Mouse (Mus musculus): ENCODE results near the gene Pdxk. TPM values are rescaled to one million over a fixed set of nuclear protein-coding genes. Genes with fewer than 3 reads are reported as not detected.

Gene Pdxk
- polyA plus RNA-seq, 1 experiment: 4.1 TPM

DNA sequence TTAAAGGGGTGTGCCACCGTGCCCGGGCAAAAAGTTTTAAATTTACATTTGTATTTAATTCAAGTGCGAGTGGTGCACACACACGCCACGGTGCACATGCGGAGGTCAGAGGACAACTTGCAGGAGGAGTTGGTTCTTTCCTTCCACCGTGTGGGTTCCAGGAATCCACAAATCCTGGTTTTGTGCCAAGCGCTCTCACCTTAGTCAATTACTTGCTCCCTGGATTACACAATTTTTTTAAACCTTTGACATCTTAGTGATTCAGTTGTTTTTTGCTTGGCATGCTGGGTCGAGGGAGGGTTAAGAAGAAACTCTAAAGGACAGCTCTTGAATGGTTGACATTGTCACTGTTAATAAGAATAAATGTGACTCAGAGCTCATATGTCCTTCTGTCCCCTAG lies 1.9 kb upstream of the Pdxk start:
- Histone ChIP-seq H3K27me3 (ENCODE audit: control insufficient read depth, insufficient read depth, low read length) (no peaks in the 10 kb centered on the region), H3K36me3 (ENCODE audit: control insufficient read depth, insufficient read depth, low read length) (no peaks in the 10 kb centered on the region), H3K4me3 (ENCODE audit: control insufficient read depth, low read depth, low read length) (no peak overlapping the region), H3K27ac (ENCODE audit: control insufficient read depth, insufficient read depth, low read depth, low read length) (no peak overlapping the region), H3K4me1 (ENCODE audit: control insufficient read depth, insufficient read depth, low read length) (peaks cover 33% of the 10 kb centered on the region)
- TF ChIP-seq CTCF (IDR thresholded peaks at IDR 0.05; ENCODE audit: control insufficient read depth, insufficient read depth, insufficient replicate concordance, low read depth, low read length) (no peak), POLR2A (IDR thresholded peaks at IDR 0.05; ENCODE audit: control insufficient read depth, low read depth, low read length) (no peak)

DNA sequence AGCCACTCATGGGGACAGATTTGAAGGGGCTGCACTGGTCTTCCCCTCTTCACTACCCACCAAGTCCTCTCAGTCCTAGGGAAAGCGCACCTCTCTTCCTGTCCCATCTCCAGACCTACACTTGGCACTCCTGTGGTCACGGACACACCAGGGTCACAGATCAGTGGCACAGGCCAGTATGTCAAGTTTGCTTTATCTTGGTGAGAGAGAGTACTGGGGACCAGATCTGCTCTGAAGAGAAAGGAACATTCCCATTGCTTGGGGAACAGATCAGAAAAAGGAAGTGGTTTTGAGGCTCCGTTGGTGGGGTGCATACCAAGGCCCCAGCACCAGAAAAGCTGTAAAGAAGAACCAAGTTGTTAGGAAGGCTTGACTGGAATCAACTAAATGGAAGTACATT lies 697 bp upstream of the Pdxk start:
- Histone ChIP-seq H3K27ac (ENCODE audit: control insufficient read depth, insufficient read depth, low read depth, low read length) (peak overlapping the region; percentile 39), H3K36me3 (ENCODE audit: control insufficient read depth, insufficient read depth, low read length) (no peaks in the 10 kb centered on the region), H3K4me3 (ENCODE audit: control insufficient read depth, low read depth, low read length) (no peak overlapping the region), H3K4me1 (ENCODE audit: control insufficient read depth, insufficient read depth, low read length) (peaks cover 25% of the 10 kb centered on the region), H3K27me3 (ENCODE audit: control insufficient read depth, insufficient read depth, low read length) (no peaks in the 10 kb centered on the region)
- TF ChIP-seq POLR2A (IDR thresholded peaks at IDR 0.05; ENCODE audit: control insufficient read depth, low read depth, low read length): no peak
- TF ChIP-seq CTCF (IDR thresholded peaks at IDR 0.05; ENCODE audit: control insufficient read depth, insufficient read depth, insufficient replicate concordance, low read depth, low read length): no peak

DNA sequence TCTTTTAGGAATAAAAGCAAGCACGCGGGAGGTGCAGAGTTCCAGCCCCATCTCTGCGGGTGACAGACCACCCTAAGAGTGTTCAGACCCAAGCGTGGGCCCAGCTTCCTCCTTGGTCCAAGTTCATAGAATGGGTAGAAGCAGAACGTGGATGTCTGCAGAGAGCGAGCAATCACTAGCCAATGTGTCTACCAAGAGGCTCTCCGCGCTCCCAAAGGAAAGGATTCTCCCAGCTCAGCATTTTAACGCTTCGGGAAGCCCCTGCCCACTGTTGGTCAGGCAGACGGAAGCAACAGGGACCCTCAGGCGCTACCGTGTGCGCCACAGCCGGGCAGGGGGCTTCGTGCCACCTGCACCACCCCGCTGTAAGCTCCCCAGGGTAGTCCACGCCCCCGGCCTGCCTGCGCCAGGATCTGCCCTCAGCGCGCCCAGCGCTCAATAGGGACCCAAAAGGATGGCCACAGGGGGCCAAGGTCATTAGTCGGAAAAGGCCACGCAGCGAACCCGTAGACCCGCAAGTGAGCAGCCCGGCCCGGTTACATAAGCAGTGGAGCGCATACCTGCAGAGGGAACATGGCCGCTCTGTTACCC lies 479 bp downstream of the Pdxk start:
- Histone ChIP-seq H3K4me3 (ENCODE audit: control insufficient read depth, low read depth, low read length) (peak overlapping the region; percentile 85), H3K4me1 (ENCODE audit: control insufficient read depth, insufficient read depth, low read length) (peaks cover 18% of the 10 kb centered on the region), H3K36me3 (ENCODE audit: control insufficient read depth, insufficient read depth, low read length) (no peaks in the 10 kb centered on the region), H3K27ac (ENCODE audit: control insufficient read depth, insufficient read depth, low read depth, low read length) (peak overlapping the region; percentile 45), H3K27me3 (ENCODE audit: control insufficient read depth, insufficient read depth, low read length) (no peaks in the 10 kb centered on the region)
- TF ChIP-seq POLR2A (IDR thresholded peaks at IDR 0.05; ENCODE audit: control insufficient read depth, low read depth, low read length): no peak
- TF ChIP-seq CTCF (IDR thresholded peaks at IDR 0.05; ENCODE audit: control insufficient read depth, insufficient read depth, insufficient replicate concordance, low read depth, low read length): no peak

DNA sequence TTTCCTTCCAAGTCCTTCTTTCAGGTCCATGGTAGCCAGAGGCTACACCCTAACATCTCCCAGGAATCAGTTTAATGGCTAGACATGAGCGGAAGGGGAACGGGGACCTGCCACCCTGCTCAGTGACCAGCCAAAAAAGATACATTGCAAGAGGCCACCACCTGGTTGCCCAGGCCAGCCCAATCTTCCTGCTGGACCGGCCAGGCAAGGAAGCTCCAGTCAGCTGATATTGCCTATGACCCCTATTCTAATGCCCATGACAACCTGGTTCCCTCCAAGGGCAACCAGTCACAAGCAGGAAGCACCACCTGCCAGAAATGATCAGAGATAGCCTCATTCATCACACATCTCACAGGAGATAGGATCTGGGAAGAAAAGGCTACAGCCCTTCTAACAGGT lies 1.0 kb downstream of the Pdxk start:
- TF ChIP-seq POLR2A (IDR thresholded peaks at IDR 0.05; ENCODE audit: control insufficient read depth, low read depth, low read length) (no peak), CTCF (IDR thresholded peaks at IDR 0.05; ENCODE audit: control insufficient read depth, insufficient read depth, insufficient replicate concordance, low read depth, low read length) (no peak)
- no peak overlapping the region for H3K27ac ChIP-seq (ENCODE audit: control insufficient read depth, insufficient read depth, low read depth, low read length)
- no peak overlapping the region for H3K4me3 ChIP-seq (ENCODE audit: control insufficient read depth, low read depth, low read length)
- no peaks in the 10 kb centered on the region for H3K36me3 ChIP-seq (ENCODE audit: control insufficient read depth, insufficient read depth, low read length)
- H3K4me1 ChIP-seq (ENCODE audit: control insufficient read depth, insufficient read depth, low read length): peaks cover 18% of the 10 kb centered on the region
- H3K27me3 ChIP-seq (ENCODE audit: control insufficient read depth, insufficient read depth, low read length): no peaks in the 10 kb centered on the region

DNA sequence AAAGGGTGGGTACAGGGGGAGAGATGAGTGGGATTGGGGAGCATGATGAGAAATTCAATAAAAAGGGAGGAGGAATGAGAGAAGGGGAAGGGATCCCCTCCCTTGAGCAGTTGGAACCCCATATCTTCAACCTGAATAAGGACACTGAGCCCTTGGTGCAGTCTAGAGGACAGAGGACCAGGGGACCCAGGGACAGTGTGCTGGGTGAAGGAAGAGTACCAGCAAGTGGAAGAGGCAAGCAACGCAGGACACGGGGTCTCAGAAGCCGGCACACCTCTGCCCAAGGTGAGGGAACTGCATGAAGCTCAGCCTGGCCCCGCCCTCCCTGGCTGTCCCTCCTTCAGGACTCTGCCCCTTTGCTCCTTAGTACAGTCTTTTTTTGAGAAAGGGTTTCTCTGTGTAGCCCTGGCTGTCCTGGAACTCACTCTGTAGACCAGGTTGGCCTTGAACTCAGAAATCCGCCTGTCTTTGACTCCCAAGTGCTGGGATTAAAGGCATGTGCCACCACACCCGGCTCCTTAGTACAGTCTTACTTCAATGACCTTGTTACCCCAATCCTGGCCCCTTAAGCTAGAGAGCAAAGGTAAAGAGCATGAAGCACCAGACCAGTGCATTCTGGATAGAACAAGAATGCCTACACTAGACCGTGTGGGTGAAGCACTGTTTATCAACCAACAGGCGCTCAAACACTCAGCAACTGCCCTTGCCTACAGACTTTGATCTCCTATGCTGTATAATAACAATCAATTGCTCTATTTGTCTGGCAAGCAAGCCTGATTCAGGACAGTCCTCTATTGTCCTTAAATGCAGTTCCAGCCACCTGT lies 1.6 kb downstream of the Pdxk start:
- H3K36me3 ChIP-seq (ENCODE audit: control insufficient read depth, insufficient read depth, low read length): no peaks in the 10 kb centered on the region

DNA sequence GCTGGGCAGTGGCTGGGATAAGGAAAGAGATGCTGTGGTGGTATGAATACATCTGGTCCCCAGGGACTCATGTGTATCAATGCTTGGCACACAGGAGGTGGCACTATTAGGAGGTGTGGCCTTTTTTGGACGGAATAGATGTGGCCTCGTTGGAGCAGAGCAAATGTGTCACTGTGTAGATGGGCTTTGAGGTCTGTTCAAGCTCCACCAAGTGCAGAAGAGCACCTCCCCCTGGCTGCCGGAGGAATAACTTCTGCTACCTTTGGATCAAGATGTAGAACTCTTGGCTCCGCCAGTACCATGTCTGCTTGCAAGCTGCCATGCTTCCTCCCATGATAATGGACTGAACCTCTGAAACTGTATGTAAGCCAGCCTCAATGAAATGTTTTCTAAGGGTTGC lies 3.0 kb downstream of the Pdxk start:
- Histone ChIP-seq H3K4me1 (ENCODE audit: control insufficient read depth, insufficient read depth, low read length) (peaks cover 18% of the 10 kb centered on the region), H3K27ac (ENCODE audit: control insufficient read depth, insufficient read depth, low read depth, low read length) (no peak overlapping the region), H3K27me3 (ENCODE audit: control insufficient read depth, insufficient read depth, low read length) (no peaks in the 10 kb centered on the region), H3K36me3 (ENCODE audit: control insufficient read depth, insufficient read depth, low read length) (no peaks in the 10 kb centered on the region), H3K4me3 (ENCODE audit: control insufficient read depth, low read depth, low read length) (no peak overlapping the region)
- TF ChIP-seq CTCF (IDR thresholded peaks at IDR 0.05; ENCODE audit: control insufficient read depth, insufficient read depth, insufficient replicate concordance, low read depth, low read length) (peak; percentile 24; the same call in 1 of the 2 replicates), POLR2A (IDR thresholded peaks at IDR 0.05; ENCODE audit: control insufficient read depth, low read depth, low read length) (no peak)

More for the DNA sequence above, 1.6 kb downstream of the Pdxk start:
- Histone ChIP-seq H3K27ac (ENCODE audit: control insufficient read depth, insufficient read depth, low read depth, low read length) (no peak overlapping the region), H3K27me3 (ENCODE audit: control insufficient read depth, insufficient read depth, low read length) (no peaks in the 10 kb centered on the region), H3K4me1 (ENCODE audit: control insufficient read depth, insufficient read depth, low read length) (peaks cover 18% of the 10 kb centered on the region), H3K4me3 (ENCODE audit: control insufficient read depth, low read depth, low read length) (no peak overlapping the region)
- TF ChIP-seq POLR2A (IDR thresholded peaks at IDR 0.05; ENCODE audit: control insufficient read depth, low read depth, low read length) (no peak), CTCF (IDR thresholded peaks at IDR 0.05; ENCODE audit: control insufficient read depth, insufficient read depth, insufficient replicate concordance, low read depth, low read length) (no peak)

DNA sequence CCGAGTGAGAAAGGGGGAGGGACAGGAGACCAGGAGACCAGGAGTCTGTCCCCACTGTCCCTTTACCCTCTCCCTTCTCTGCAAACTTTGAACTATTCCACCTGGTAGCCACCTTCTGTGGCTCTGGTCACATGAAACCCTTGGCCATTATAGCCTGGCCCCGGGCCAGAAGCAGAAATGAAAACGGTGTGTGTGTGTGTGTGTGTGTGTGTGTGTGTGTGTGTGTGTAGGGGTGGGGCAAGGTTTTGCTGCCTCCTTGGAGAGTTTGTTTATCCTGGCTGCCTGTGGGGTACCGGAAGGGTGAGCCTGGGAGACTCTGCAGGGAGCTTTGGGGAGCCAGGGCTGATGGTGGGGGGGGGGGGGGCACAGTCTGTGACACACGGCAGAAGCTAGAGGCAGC lies 4.3 kb downstream of the Pdxk start:
- no peaks in the 10 kb centered on the region for H3K36me3 ChIP-seq (ENCODE audit: control insufficient read depth, insufficient read depth, low read length)
- peaks cover 17% of the 10 kb centered on the region for H3K4me1 ChIP-seq (ENCODE audit: control insufficient read depth, insufficient read depth, low read length)
- TF ChIP-seq CTCF (IDR thresholded peaks at IDR 0.05; ENCODE audit: control insufficient read depth, insufficient read depth, insufficient replicate concordance, low read depth, low read length) (no peak), POLR2A (IDR thresholded peaks at IDR 0.05; ENCODE audit: control insufficient read depth, low read depth, low read length) (no peak)
- no peaks in the 10 kb centered on the region for H3K27me3 ChIP-seq (ENCODE audit: control insufficient read depth, insufficient read depth, low read length)
- H3K4me3 ChIP-seq (ENCODE audit: control insufficient read depth, low read depth, low read length): no peak overlapping the region
- no peak overlapping the region for H3K27ac ChIP-seq (ENCODE audit: control insufficient read depth, insufficient read depth, low read depth, low read length)
